ENCODE assay signal across 8 mouse cellular contexts in the genomic region with DNA sequence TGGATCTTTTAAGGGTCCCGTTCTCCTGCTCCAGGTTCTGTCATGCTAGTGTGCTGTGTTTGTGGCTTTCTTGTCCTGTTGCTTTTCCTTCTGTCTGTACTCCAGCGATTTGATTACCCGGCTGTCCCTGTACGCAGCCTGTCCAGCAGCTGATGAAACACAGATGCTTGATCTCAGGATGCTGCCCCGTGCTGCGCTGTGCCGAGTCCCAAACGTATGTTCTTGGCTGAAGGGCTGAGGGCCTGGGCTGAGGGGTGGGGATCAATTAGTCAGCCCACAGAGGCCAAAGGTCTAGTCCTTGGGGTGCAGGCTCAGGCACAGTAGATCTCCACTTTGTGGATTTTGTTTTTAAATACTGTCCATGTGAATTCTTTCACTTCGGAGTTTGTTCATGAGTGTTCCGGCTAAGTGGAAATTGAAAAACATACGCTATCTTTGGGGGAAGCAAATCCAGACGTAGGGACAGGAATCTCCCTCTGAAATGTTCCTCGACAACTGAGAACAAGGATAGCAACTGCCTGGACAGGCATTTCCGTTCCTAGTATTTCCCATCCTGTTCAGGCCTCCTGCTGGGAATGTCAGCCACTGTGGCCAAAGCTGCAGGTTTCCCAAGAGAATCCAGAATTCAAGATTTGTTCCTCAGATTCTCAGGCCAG. TPM values are rescaled to one million over a fixed set of nuclear protein-coding genes. Genes with fewer than 3 reads are reported as not detected.
A peak's percentile ranks its signal among the peaks of the same experiment; 100 is the strongest.
DNase-seq lines count a peak whose midpoint lies in the region; ATAC-seq lines count a peak whose summit lies in the region.
"Had no signal": no experiment of that assay in that cellular context is flagged by ENCODE, and none has a peak within 500 bp of the region (broad histone marks: within the 10 kb centered on the region; RNA-seq: fewer than 3 reads in every experiment).

No protein-coding gene starts in this region.

- H3K4me2 ChIP-seq in heart, embryonic 11.5 days, result 0 out of 2 replicates have a peak overlapping the region, but pooled peaks have one; percentile 1
- no peak overlapping the region for H3K4me2 ChIP-seq in forebrain, embryonic 13.5 days

- H3K27ac ChIP-seq in heart, embryonic 11.5 days (ENCODE audit: low read depth, low read length), result peak overlapping the region; percentile 59; the same call in 1 of the 2 replicates
- no peak overlapping the region for H3K27ac ChIP-seq in forebrain, embryonic 13.5 days

- no peak for ATAC-seq in heart, embryonic 11.5 days (replicated peaks; ENCODE audit: insufficient number of reproducible peaks, low FRiP score, low TSS enrichment)
- no peak for ATAC-seq in forebrain, embryonic 13.5 days

- WGBS in heart, embryonic 11.5 days (ENCODE audit: insufficient replicate concordance), result 29% methylated on average over 14 of the region's 14 CpGs
- WGBS in forebrain, embryonic 13.5 days, result 84% methylated on average over 14 of the region's 14 CpGs

- 0 out of 2 replicates have a peak, but pooled peaks cover 5% of the 10 kb centered on the region for H3K27me3 ChIP-seq in heart, embryonic 11.5 days (ENCODE audit: control insufficient read depth, insufficient read depth, low read length)
- H3K27me3 ChIP-seq in forebrain, embryonic 13.5 days, result no peaks in the 10 kb centered on the region

- H3K4me1 ChIP-seq in heart, embryonic 11.5 days (ENCODE audit: control insufficient read depth, insufficient read depth, low read length), result peaks cover 30% of the 10 kb centered on the region
- H3K4me1 ChIP-seq in forebrain, embryonic 13.5 days, result peaks cover 17% of the 10 kb centered on the region

- H3K9ac ChIP-seq in heart, embryonic 11.5 days (ENCODE audit: low read depth, low read length), result 0 out of 2 replicates have a peak overlapping the region, but pooled peaks have one; percentile 22
- H3K9ac ChIP-seq in forebrain, embryonic 13.5 days, result no peak overlapping the region

- H3K36me3 ChIP-seq in heart, embryonic 11.5 days (ENCODE audit: control insufficient read depth, insufficient read depth, low read length), result no peaks in the 10 kb centered on the region
- H3K36me3 ChIP-seq in forebrain, embryonic 13.5 days (ENCODE audit: poor library complexity, severe bottlenecking), result no peaks in the 10 kb centered on the region

- intact Hi-C loops in left cerebral cortex, postnatal 4 days (cut with DNase I), result no loop called here

- peak; percentile 6 for DNase-seq in NIH3T3 (ENCODE audit: low read depth)
- DNase-seq in embryo, embryonic 10.5 days (ENCODE audit: low spot score), result peak; percentile 44
- peak; percentile 63 for DNase-seq in kidney, postnatal 14 days
- DNase-seq in left cerebral cortex, postnatal 4 days, result no peak
- DNase-seq in Muller cell, postnatal 12 days (ENCODE audit: inconsistent ontology term), result no peak
- DNase-seq: thymus, postnatal 36 days had no signal

- H3K4me3 ChIP-seq in heart, embryonic 11.5 days (ENCODE audit: low read depth, low read length), result no peak overlapping the region
- H3K4me3 ChIP-seq in forebrain, embryonic 13.5 days, result no peak overlapping the region

- no peaks in the 10 kb centered on the region for H3K9me3 ChIP-seq in heart, embryonic 11.5 days (replicated peaks; ENCODE audit: control insufficient read depth, low read length)
- H3K9me3 ChIP-seq in forebrain, embryonic 13.5 days (replicated peaks), result no peaks in the 10 kb centered on the region

RNA-seq across cellular contexts. Expression of gene Arhgef3, which starts 56.6 kb away (rescaled TPM):
- polyA plus RNA-seq in heart, embryonic 11.5 days (2014; fragmentation: Nextera tagmentation; extraction: Ambion mirVana), result 10.1 and 12.5 TPM in 2 replicates
- total RNA-seq in left cerebral cortex, postnatal 4 days (2021), result 10 to 100 TPM; 20.1 to 20.9 TPM
- 1.5 and 1.6 TPM in 2 replicates for polyA plus RNA-seq in forebrain, embryonic 13.5 days (2015; fragmentation: Nextera tagmentation; extraction: Ambion mirVana)

Comparison
In these comparisons a context has a peak if more than half of its experiments do, and no peak if none do; other contexts are left out.
1. DNase-seq: peak in NIH3T3 (single experiment), embryo, embryonic 10.5 days (single experiment) and kidney, postnatal 14 days (single experiment); none in left cerebral cortex, postnatal 4 days (single experiment) and Muller cell, postnatal 12 days (single experiment).